Mouse (Mus musculus) cortical plate, adult 2 months (tissue): ENCODE measurements at regions not wholly inside any gene's neighbourhood (a gene's known extent, or its start where the extent isn't known, plus 50 kb on each side); places are given as distances from the start of the nearest gene placed in this dataset.

ENCODE experiments used
- H3K27ac ChIP-seq: fragments of 200-500 bp; 2 replicates; pipeline ENCODE4 v1.5.1; 2012; ENCODE audit warnings: low read length, control low read depth, inconsistent platforms; ENCODE audit not compliant: insufficient read depth
- H3K4me1 ChIP-seq: fragments of 200-500 bp; 2 replicates; pipeline ENCODE4 v1.6.1; 2011; ENCODE audit warnings: low read length; ENCODE audit not compliant: control insufficient read depth, insufficient read depth
- H3K4me3 ChIP-seq: fragments of 200-500 bp; 2 replicates; pipeline ENCODE4 v1.5.1; 2011; ENCODE audit warnings: mild to moderate bottlenecking, low read length, control low read depth; ENCODE audit not compliant: insufficient read depth
- CTCF ChIP-seq: fragments of 200-500 bp; IDR thresholded peaks from 2 replicates; pipeline ENCODE4 v1.5.1; 2011; ENCODE audit warnings: mild to moderate bottlenecking, control low read depth, low read length; ENCODE audit not compliant: insufficient read depth; ENCODE audit errors: extremely low read depth
- POLR2A ChIP-seq: fragments of 200-500 bp; IDR thresholded peaks from 2 replicates; pipeline ENCODE4 v1.6.1; 2011; ENCODE audit warnings: mild to moderate bottlenecking, low read length, control low read depth; ENCODE audit not compliant: insufficient read depth; ENCODE audit errors: extremely low read depth

DNA sequence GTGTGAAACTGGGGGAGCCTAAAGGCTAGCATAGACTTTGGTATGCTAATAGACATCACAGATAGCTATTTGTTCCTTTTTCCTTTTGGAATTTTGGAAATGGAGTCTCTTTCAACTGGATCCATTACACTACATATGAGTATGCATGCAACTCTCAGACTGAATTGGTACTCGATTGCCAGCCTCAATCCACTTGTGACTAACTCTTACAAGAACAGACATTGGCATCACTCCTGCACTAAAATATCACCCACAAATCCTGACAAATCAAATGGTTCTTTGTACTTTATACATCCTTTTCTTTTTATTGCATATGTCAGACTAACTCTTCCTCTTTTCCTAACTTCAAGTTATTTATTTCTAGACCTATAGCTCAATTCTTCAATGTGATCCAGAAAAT is 149.1 kb upstream of the Vwde start:
- no peaks in the 10 kb centered on the region for H3K4me1 ChIP-seq
- H3K4me3 ChIP-seq = no peak overlapping the region
- no peak for TF ChIP-seq POLR2A
- TF ChIP-seq CTCF = no peak
- H3K27ac ChIP-seq = no peak overlapping the region

DNA sequence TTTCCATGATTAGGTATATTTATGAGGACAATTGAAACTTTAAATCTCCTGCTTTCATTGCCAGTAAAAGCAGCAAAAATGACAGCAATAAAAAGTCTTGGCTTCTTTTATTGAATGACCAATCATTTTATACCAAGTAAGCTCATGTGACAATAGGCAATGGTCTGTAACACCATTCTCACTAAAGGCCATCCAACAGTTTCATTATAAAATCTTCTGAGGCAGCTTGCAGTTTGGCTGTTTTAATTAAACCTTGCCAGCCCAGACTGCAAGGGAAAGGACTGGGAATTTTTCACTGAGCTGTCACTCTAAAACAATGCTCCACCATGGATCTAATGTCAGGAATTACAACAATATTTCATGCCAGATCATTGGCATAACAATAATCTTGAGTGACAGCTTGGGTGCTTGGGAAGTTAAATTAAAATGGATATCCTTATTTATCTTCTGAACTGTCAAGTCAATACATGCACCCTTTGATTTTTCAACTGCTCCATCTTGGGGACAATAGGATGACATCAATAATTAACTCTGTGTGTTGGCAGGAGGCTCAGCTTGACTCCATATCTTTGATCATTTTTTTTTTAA is 145.0 kb upstream of the Vwde start:
- H3K4me3 ChIP-seq = no peak overlapping the region
- TF ChIP-seq CTCF (no peak), POLR2A (no peak)
- H3K4me1 ChIP-seq = no peaks in the 10 kb centered on the region
- H3K27ac ChIP-seq = no peak overlapping the region
